Mouse (Mus musculus): ENCODE measurements around the gene Alox15.

DNA sequence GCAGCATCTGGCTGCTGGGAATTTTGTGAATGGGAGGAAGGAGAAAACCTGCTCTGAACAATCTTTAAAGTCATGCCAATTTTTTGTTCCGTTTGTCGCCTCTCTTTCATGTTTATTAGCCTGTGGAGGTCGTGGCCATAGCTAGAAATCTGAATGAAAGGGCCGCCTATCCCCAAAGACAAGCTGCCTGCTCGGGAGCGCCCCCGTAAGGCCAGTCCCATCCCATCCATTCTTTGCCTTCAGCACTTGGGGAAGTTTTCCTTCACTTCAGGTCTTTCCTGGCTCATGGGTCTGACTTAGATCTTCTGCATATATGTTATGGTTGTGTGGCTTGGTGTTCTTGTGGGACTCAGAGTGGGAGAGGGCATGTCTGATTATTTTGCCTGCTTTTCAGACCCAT is 12.3 kb downstream of the Alox15 start:
- TF ChIP-seq CTCF (IDR thresholded peaks at IDR 0.05; ENCODE audit: low read depth, low read length) (peak; percentile 72), EP300 (IDR thresholded peaks at IDR 0.05; ENCODE audit: insufficient read depth, low read depth, low read length) (no peak)

All from ES-Bruce4 (cell line).